Mouse (Mus musculus) frontal cortex, postnatal 36 days (tissue): ENCODE data around the gene Fbxl3.

Experiments
- DNase-seq, 2 experiments: peaks; one replicate each; pipeline ENCODE4 v3.0.0; 2022; ENCODE audit warnings: low spot score in 2 of 2

The Fbxl3 gene

DNA sequence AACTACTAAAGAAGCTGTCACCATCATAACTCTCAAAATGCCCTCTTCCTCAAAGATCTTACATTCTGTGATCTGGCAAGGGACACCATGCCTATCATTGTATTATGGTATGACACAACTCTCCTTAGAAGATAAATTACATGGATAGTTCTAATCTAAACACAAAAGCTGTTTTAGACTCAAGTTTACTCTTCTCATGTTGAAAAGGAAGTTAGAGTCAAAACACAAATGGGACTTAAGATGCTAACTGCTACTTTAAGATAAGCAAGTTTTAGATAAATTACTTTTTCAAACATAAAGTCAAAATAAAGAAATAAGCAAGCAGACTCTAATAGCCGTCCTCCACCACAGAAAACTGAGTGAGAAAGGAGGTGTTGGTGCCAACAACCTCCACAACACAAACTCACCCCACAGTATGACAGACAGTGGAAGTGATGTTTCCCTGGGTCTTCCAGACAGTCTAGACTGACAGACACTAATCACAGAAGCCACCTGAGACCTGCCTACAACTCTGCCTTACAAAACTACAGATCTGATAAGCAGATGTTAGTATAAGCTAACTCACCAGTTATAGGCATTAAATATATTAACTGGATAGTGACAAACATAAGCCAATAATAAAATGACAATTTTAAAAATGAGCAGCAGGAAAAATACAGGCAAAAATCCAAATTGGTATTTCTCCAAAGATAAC, 13.4 kb downstream of the Fbxl3 start:
- no peak for DNase-seq

DNA sequence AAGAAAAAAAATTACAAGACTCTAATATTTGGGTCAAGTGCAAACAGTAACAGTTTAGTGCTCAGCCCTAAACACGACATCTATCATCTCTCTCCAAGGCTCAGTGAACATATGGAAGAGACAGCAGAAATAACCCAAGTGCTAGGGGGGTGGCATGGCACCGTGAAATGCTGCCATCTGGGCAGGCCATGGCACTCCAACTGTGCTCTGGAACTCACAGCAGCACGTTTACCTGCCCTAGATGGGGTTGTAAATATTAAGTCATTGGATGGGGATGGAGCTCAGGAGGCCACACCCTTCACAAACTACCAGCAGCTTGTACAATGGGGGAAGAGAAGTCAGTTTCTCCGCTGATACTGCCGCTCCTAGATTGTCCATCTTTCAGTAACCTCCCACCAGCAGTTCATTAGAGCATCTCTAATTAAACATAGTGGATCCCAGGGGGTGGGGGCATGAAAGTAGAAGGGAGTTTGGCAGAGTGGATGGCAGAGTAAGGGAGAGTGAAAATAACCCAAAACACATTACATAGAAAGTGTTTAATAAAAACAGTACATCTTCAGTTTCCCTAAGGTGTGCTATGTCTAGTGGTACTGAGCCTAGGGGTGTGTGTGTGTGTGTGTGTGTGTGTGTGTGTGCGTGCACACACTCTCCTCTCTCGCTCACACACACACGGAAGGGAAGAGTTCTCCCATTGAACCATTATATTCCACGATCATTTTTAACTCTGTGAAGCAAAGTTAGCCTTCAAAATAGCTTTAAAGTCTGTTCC, 20.0 kb downstream of the Fbxl3 start:
- DNase-seq, result peak; percentile 61 to 74

- no peak for DNase-seq
Measured at GRCm38 (mm10) chr14:103078006-103078912, 21.1 kb downstream of the Fbxl3 start.

GRCm38 (mm10) chr14:103077272-103078005, 21.9 kb downstream of the Fbxl3 start:
- no peak for DNase-seq

- no peak for DNase-seq
Measured at GRCm38 (mm10) chr14:103075166-103075565, 24.2 kb downstream of the Fbxl3 start.

- no peak for DNase-seq
Measured at GRCm38 (mm10) chr14:103073825-103074224, 25.5 kb downstream of the Fbxl3 start.

DNA sequence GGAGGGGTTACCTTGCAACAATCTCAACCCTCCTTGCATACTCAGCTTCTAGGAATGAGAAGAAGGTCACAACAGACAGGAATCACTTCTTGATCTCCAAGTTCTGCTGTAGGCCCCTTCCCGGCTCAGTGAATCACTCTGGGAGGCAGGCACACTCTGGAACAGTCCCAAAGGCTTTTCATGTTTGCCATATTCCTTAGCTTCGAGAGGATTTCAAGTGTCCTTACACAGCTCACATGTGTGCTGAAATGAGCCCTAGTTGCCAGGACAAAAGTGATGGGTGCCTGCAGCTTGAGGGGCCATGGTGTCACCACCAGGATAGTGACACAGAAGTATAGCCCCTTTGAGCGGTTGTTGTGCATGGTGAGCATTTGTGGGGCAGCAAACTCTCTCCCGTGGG, 26.6 kb downstream of the Fbxl3 start:
- no peak for DNase-seq

DNA sequence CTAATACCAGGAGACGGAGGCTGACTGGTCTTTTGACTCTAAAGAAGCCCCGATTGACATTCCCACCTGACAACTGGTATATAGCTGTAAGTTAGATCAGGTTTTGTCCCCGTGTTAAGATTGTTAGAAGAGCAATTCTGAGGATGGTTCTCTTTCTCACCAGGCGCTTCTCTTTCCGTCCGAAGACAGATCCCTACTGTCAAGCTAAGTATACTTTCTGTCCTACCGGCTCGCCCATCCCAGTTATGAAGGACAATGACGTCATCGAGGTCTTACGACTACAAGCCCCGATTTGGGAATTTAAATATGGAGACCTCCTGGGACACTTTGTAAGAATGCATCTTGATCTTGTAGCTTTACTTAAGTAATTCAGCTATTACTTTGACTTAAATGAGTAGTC, 27.9 kb downstream of the Fbxl3 start:
- DNase-seq, result no peak

- DNase-seq, result peak in 1 of 2 experiments; percentile 26
Measured at GRCm38 (mm10) chr14:103070790-103071189, 28.6 kb downstream of the Fbxl3 start.

GRCm38 (mm10) chr14:103069864-103070611, 29.3 kb downstream of the Fbxl3 start, which contains the start of gene Cln5:
Gene Cln5, plus strand, starts transcription at chr14:103070216.
- peak; percentile 89 to 91 for DNase-seq

DNA sequence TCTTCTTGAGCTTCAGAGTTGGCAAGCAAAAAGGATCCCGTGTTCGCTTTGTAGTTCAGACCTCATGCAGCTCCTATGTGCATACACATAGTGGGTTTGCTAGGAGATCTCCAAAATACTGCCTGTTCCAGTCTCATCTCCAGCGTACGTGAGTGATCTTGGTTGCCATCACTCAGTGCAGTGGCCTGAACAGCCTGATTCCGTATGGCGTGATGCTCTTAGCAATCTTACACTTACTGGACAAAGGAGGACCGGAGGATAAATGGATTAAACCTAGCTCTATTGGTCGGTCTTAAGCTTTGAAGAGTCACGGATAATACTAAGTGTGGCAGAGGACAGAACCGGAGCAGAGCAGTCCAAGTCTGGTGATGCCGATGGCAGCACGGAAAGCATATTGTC, 29.9 kb downstream of the Fbxl3 start:
- no peak for DNase-seq

DNA sequence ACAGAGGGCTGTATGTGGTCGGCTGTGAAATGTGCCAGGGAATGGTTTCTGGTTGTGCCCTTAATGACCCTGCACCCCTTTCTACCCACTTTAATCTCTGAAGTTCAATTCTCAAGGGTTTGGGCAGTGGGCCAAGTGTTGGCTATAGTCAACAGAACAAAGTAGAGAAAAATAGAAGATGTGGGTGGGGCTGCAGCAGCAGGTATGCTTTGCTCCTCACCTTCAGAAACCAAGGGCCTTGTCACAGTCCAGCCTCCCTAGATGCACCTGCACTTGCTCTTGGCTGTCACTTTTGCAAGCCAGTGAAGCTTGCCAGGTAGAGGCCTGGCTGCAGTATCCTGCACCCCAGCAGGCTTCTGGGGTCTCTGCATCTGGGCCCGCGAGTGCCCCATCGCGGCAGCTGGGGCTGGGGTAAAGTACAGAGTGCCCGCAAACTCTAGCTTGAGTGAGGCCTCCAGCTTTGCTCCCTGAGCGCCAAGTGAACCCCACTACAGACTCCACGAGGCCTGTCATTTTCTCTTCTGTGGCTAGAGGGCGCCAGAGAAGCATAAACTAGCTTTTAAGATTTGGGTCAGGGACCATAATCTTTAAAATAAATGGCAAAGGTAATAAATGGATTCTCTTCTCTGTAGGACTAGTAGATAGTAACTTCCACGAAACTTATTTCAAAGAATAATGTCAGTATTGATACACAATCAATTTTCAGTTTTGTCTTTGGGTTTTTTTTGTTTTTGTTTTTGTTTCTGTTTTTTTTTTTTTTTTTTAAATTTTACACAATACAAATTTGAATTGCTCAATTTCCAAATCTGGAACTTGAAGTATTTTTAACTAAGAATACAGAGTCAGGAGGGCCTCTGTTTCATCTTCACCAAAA, 33.8 kb downstream of the Fbxl3 start:
- peak; percentile 79 to 83 for DNase-seq

- DNase-seq, result no peak
Measured at GRCm38 (mm10) chr14:103059495-103059894, 39.9 kb downstream of the Fbxl3 start.

DNA sequence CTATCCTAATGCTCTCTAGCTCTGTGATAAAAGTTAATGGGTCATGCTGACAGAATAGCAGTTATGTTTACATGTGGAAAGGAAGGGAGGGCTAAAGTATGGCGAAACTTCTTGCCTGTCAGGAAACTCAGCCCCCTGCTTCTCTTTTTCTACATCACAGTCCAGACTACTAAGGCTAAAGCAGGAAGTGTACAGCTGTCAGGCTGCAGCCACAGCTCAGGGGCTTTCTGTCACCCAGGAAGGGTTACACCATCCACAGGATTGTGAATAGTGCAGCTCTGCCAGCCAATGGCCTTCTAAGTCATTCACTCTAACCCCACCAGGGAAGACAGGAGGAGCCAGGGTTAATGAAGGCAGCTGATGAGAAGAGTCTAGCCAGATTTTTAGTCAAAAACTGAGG, 40.4 kb downstream of the Fbxl3 start:
- DNase-seq, result no peak

DNA sequence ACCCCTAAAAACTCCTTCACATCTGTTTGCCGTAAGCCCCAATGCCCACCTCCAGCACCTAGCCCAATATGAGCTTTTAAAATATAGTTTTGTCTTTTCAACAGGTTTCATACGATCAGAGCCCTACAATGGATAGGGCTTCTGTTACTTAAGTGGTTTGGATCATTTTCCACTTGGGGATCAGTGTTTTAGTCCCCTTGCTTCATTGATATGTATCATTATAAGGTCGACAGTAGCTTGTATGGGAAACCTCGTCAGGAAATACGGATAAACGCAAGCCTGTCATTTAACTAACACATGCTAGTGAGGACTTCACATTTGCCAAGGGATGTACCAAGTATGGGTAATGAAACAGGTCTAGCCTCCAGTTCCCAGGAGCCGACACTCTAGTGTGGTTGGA, 42.8 kb downstream of the Fbxl3 start:
- DNase-seq, result no peak

- no peak for DNase-seq
Measured at GRCm38 (mm10) chr14:103054731-103055130, 44.6 kb downstream of the Fbxl3 start.

- DNase-seq, result peak; percentile 64 to 85
Measured at GRCm38 (mm10) chr14:103051159-103051769, 48.1 kb downstream of the Fbxl3 start.

GRCm38 (mm10) chr14:103048292-103049086, 50.9 kb downstream of the Fbxl3 start:
- DNase-seq, result no peak
